Mouse (Mus musculus) thymus, adult 2 months (tissue): Measurements from ENCODE around the gene Phf23. TPM values are rescaled to one million over a fixed set of nuclear protein-coding genes. Genes with fewer than 3 reads are reported as not detected.

Experiments
- DNase-seq: peaks from one replicate; pipeline ENCODE4 v3.0.0; 2021
- H3K27ac ChIP-seq: fragments of 200-500 bp; 2 replicates; pipeline ENCODE4 v1.5.1; 2012; ENCODE audit warnings: low read length, control low read depth; ENCODE audit not compliant: control insufficient read depth, insufficient read depth
- H3K27me3 ChIP-seq: fragments of 200-500 bp; 2 replicates; pipeline ENCODE4 v1.6.1; 2012; ENCODE audit warnings: mild to moderate bottlenecking, low read length, moderate library complexity, mixed read lengths; ENCODE audit not compliant: control insufficient read depth, insufficient read depth
- H3K36me3 ChIP-seq: fragments of 200-500 bp; 2 replicates; pipeline ENCODE4 v1.6.1; 2012; ENCODE audit warnings: mild to moderate bottlenecking, low read length, moderate library complexity; ENCODE audit not compliant: control insufficient read depth, insufficient read depth
- H3K4me1 ChIP-seq: fragments of 200-500 bp; replicated peaks from 2 replicates; pipeline ENCODE4 v1.6.1; 2012; ENCODE audit warnings: low read length; ENCODE audit not compliant: control insufficient read depth, insufficient read depth
- H3K4me3 ChIP-seq: fragments of 200-500 bp; 2 replicates; pipeline ENCODE4 v1.5.1; 2012; ENCODE audit warnings: mild to moderate bottlenecking, low read length, control low read depth, moderate library complexity; ENCODE audit not compliant: control insufficient read depth, insufficient read depth
- CTCF ChIP-seq: fragments of 200-500 bp; IDR thresholded peaks from 2 replicates; pipeline ENCODE4 v1.5.1; 2012; ENCODE audit warnings: mild to moderate bottlenecking, control low read depth, low read length, moderate library complexity, borderline replicate concordance; ENCODE audit not compliant: control insufficient read depth, poor library complexity, insufficient read depth; ENCODE audit errors: extremely low read depth
- POLR2A ChIP-seq: fragments of 200-500 bp; IDR thresholded peaks from 2 replicates; pipeline ENCODE4 v1.6.1; 2012; ENCODE audit warnings: mild to moderate bottlenecking, low read length, control low read depth, moderate library complexity; ENCODE audit not compliant: control insufficient read depth, poor library complexity, insufficient read depth; ENCODE audit errors: extremely low read depth
- WGBS: fragments of 180-500 bp; shearing (Covaris S2); methylation state at CpG from one replicate; pipeline ENCODE4 v1.1.7; 2018; 5-methylcytosine and 5-hydroxymethylcytosine counted together
- polyA plus RNA-seq: library from polyadenylated mRNA; depleted of rRNA; stranded (reverse); fragments of >200 nt; gene quantifications from 2 replicates; pipeline ENCODE4 v1.2.3, GENCODE M21; 2012

The Phf23 gene
- polyA plus RNA-seq, 1 experiment: 43.4 TPM

GRCm38 (mm10) chr11:70018131-70018990 lies 22.8 kb downstream of the Phf23 start:
- Histone ChIP-seq H3K27ac (peak overlapping the region; percentile 84), H3K4me1 (peaks cover 48% of the 10 kb centered on the region), H3K36me3 (no peaks in the 10 kb centered on the region), H3K27me3 (no peaks in the 10 kb centered on the region), H3K4me3 (peak overlapping the region; percentile 55)
- WGBS: 1% methylated on average over 25 of the region's 25 CpGs
- peak; percentile 58 for DNase-seq
- TF ChIP-seq CTCF (no peak), POLR2A (no peak)

GRCm38 (mm10) chr11:70019495-70020021 lies 24.0 kb downstream of the Phf23 start:
- H3K27ac ChIP-seq: peak overlapping the region; percentile 84
- WGBS: 9% methylated on average over 2 of the region's 2 CpGs
- no peaks in the 10 kb centered on the region for H3K27me3 ChIP-seq
- DNase-seq: no peak
- peaks cover 48% of the 10 kb centered on the region for H3K4me1 ChIP-seq
- peak overlapping the region; percentile 37 for H3K4me3 ChIP-seq
- no peaks in the 10 kb centered on the region for H3K36me3 ChIP-seq
- TF ChIP-seq POLR2A: 0 out of 2 replicates have a peak, but pooled peaks have one; percentile 39
- no peak for TF ChIP-seq CTCF

- 8% methylated on average over 8 of the region's 8 CpGs for WGBS
- peak; percentile 64 for DNase-seq
- Histone ChIP-seq H3K4me1 (peaks cover 46% of the 10 kb centered on the region), H3K4me3 (peak overlapping the region; percentile 37), H3K27ac (peak overlapping the region; percentile 84), H3K36me3 (no peaks in the 10 kb centered on the region), H3K27me3 (no peaks in the 10 kb centered on the region)
- no peak; the same call in 1 of the 2 replicates for TF ChIP-seq POLR2A
- no peak for TF ChIP-seq CTCF
These were observed 24.6 kb downstream of the Phf23 start for GRCm38 (mm10) chr11:70020022-70020631.

GRCm38 (mm10) chr11:70020731-70021263 lies 25.2 kb downstream of the Phf23 start:
- WGBS: 1% methylated on average over 8 of the region's 8 CpGs
- peaks cover 46% of the 10 kb centered on the region for H3K4me1 ChIP-seq
- peak; percentile 71 for DNase-seq
- H3K27ac ChIP-seq: peak overlapping the region; percentile 84
- TF ChIP-seq CTCF (peak; percentile 62; the same call in 1 of the 2 replicates), POLR2A (no peak)
- no peaks in the 10 kb centered on the region for H3K36me3 ChIP-seq
- peak overlapping the region; percentile 42 for H3K4me3 ChIP-seq
- no peaks in the 10 kb centered on the region for H3K27me3 ChIP-seq

GRCm38 (mm10) chr11:70021264-70022132 lies 25.9 kb downstream of the Phf23 start:
- Histone ChIP-seq H3K36me3 (no peaks in the 10 kb centered on the region), H3K27me3 (no peaks in the 10 kb centered on the region), H3K4me3 (peak overlapping the region; percentile 42), H3K4me1 (peaks cover 46% of the 10 kb centered on the region), H3K27ac (no peak overlapping the region)
- peak; percentile 89 for DNase-seq
- 7% methylated on average over 40 of the region's 40 CpGs for WGBS
- TF ChIP-seq CTCF: no peak
- TF ChIP-seq POLR2A: no peak; the same call in 1 of the 2 replicates
